Mouse (Mus musculus): ENCODE results near the gene Ptprn2. TPM values are rescaled to one million over a fixed set of nuclear protein-coding genes. Genes with fewer than 3 reads are reported as not detected.

Ptprn2 gene
- total and polyA plus RNA-seq, 2 experiments from 2014 or later, result 18.4 to 101 TPM

DNA sequence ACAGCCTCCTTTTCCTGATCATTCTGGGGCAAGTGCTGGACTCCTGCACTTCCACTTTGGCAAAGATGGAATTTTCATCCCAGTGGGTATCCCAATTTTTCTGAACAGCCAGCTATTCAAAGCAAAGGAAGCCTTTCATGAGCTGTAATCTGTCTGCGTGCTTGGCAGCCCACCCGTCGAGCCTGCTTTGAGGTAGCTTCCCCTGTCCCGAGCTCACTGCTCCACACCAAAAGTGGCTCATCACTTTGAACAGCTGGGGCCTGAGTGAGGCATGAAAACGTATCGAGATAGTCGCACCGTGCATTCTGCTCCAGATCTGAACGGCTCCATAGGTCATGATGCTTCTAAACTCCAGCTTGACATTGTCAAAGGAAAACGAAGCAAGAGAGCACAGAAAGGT lies 503.6 kb downstream of the Ptprn2 start:
- Histone ChIP-seq H3K4me3 (ENCODE audit: low read length) (no peak overlapping the region), H3K4me1 (ENCODE audit: insufficient read depth, low read length) (no peaks in the 10 kb centered on the region), H3K27ac (no peak overlapping the region), H3K36me3 (ENCODE audit: insufficient read depth, low read length) (no peaks in the 10 kb centered on the region), H3K9me3 (ENCODE audit: low read length) (no peaks in the 10 kb centered on the region), H3K4me2 (ENCODE audit: low read depth, low read length) (no peak overlapping the region), H3K9ac (replicated peaks; ENCODE audit: low read length) (no peak overlapping the region), H3K27me3 (ENCODE audit: insufficient read depth, low read length) (no peaks in the 10 kb centered on the region)
- DNase-seq (ENCODE audit: low spot score) (no peak), ATAC-seq (no peak)
- 22% methylated on average over 10 of the region's 10 CpGs for whole genome bisulfite sequencing
- no peak for TF ChIP-seq CTCF (IDR thresholded peaks at IDR 0.05; ENCODE audit: low read depth)

DNA sequence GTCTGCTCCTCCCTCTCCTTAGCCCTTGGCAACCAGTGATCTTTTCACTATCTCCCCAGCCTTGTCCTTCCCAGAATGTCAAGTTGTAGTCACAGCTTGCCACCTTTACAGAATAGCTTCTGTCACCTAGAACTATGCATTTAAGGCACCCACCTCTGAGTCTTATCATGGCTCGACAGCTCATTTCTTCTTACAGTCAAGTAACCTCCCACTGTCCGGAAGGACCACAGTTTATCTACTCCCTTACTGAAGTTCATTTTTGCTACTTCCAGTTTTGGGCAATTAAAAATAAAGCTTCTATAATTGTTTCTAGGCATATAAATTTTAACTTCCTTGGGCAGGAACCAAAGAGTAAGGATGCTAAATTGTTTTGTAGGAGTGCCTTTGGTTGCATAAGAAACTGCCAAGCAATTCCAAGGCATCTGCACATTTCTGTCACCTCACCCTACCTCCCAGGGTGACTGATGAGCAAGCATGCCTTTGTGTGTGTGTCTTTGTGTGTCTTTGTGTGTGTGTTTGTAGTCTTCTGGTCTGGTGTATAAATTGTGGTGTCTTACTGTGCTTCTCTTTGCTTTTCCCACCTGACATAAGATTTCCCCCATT lies 516.1 kb downstream of the Ptprn2 start:
- 80% methylated on average over 2 of the region's 2 CpGs for WGBS
- H3K4me2 ChIP-seq (ENCODE audit: low read depth, low read length), result no peak overlapping the region

GRCm38 (mm10) chr12:117016753-117017595 lies 531.5 kb downstream of the Ptprn2 start:
- Histone ChIP-seq H3K9ac (replicated peaks; ENCODE audit: low read length) (no peak overlapping the region), H3K9me3 (ENCODE audit: low read length) (no peaks in the 10 kb centered on the region), H3K4me1 (ENCODE audit: insufficient read depth, low read length) (peaks cover 5% of the 10 kb centered on the region; the same call in 1 of the 2 replicates), H3K36me3 (ENCODE audit: insufficient read depth, low read length) (no peaks in the 10 kb centered on the region), H3K4me3 (ENCODE audit: low read length) (no peak overlapping the region), H3K27me3 (ENCODE audit: insufficient read depth, low read length) (no peaks in the 10 kb centered on the region), H3K4me2 (ENCODE audit: low read depth, low read length) (no peak overlapping the region), H3K27ac (no peak overlapping the region)
- no peak for ATAC-seq
- no peak for DNase-seq (ENCODE audit: low spot score)
- TF ChIP-seq CTCF (IDR thresholded peaks at IDR 0.05; ENCODE audit: low read depth), result no peak
- 39% methylated on average over 15 of the region's 15 CpGs for WGBS

More for the DNA sequence above, 516.1 kb downstream of the Ptprn2 start:
- DNase-seq (ENCODE audit: low spot score) (no peak), ATAC-seq (no peak)
- Histone ChIP-seq H3K27me3 (ENCODE audit: insufficient read depth, low read length) (no peaks in the 10 kb centered on the region), H3K9ac (replicated peaks; ENCODE audit: low read length) (no peak overlapping the region), H3K9me3 (ENCODE audit: low read length) (no peaks in the 10 kb centered on the region; the same call in 1 of the 2 replicates), H3K4me3 (ENCODE audit: low read length) (no peak overlapping the region), H3K4me1 (ENCODE audit: insufficient read depth, low read length) (no peaks in the 10 kb centered on the region), H3K36me3 (ENCODE audit: insufficient read depth, low read length) (no peaks in the 10 kb centered on the region), H3K27ac (no peak overlapping the region)
- no peak for TF ChIP-seq CTCF (IDR thresholded peaks at IDR 0.05; ENCODE audit: low read depth)

DNA sequence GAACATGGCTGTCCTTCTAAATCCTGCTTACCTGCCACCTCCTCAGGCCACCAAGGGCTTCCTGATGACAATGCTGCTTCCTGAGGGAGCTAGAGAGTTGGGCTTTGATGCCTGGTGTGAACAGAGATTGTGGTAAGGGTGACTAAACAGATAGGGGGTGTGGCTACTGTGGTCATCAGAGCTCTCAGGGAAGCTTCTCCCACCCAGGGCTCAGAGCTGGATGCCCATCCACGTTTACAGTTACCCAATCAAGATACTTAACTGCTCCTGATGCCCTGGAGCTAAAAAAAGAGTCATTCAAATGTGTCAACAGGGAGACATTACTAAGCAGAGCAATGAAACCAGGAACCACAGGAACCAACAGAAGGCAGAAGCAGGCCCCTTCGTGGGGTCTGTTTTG lies 532.4 kb downstream of the Ptprn2 start:
- Histone ChIP-seq H3K27ac (no peak overlapping the region), H3K4me2 (ENCODE audit: low read depth, low read length) (no peak overlapping the region), H3K9ac (replicated peaks; ENCODE audit: low read length) (no peak overlapping the region), H3K4me3 (ENCODE audit: low read length) (no peak overlapping the region), H3K9me3 (ENCODE audit: low read length) (no peaks in the 10 kb centered on the region), H3K27me3 (ENCODE audit: insufficient read depth, low read length) (no peaks in the 10 kb centered on the region), H3K36me3 (ENCODE audit: insufficient read depth, low read length) (no peaks in the 10 kb centered on the region), H3K4me1 (ENCODE audit: insufficient read depth, low read length) (peaks cover 5% of the 10 kb centered on the region; the same call in 1 of the 2 replicates)
- 31% methylated on average over 2 of the region's 2 CpGs for WGBS
- no peak for ATAC-seq
- DNase-seq (ENCODE audit: low spot score), result no peak
- TF ChIP-seq CTCF (IDR thresholded peaks at IDR 0.05; ENCODE audit: low read depth), result no peak

DNA sequence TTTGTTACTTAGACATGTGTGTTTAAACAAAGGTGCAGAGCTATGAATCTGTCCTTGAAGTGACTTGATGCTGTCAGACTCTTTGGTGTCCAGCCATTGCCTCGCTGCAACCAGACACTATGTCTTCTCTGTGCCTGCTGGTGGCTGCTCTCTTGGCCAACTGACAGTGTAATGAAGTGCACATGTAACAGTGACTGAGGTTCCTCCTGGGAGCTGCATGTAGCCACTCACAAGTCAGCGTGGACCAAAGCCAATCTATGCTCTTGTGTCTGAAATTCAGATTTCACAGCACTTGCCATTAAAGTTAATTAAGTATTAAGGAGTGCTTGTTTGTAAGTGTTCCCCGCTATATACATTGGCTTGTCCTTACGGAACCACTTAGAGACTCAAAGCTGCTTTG lies 537.7 kb downstream of the Ptprn2 start:
- ATAC-seq (no peak), DNase-seq (ENCODE audit: low spot score) (peak; percentile 63)
- no peak for TF ChIP-seq CTCF (IDR thresholded peaks at IDR 0.05; ENCODE audit: low read depth)
- no peaks in the 10 kb centered on the region for H3K36me3 ChIP-seq (ENCODE audit: insufficient read depth, low read length)
- H3K4me2 ChIP-seq (ENCODE audit: low read depth, low read length), result no peak overlapping the region
- H3K9me3 ChIP-seq (ENCODE audit: low read length), result no peaks in the 10 kb centered on the region
- no peak overlapping the region for H3K27ac ChIP-seq
- peaks cover 18% of the 10 kb centered on the region for H3K4me1 ChIP-seq (ENCODE audit: insufficient read depth, low read length)
- WGBS, result 64% methylated on average over 4 of the region's 4 CpGs
- no peak overlapping the region for H3K9ac ChIP-seq (replicated peaks; ENCODE audit: low read length)
- H3K27me3 ChIP-seq (ENCODE audit: insufficient read depth, low read length), result no peaks in the 10 kb centered on the region
- H3K4me3 ChIP-seq (ENCODE audit: low read length), result no peak overlapping the region

DNA sequence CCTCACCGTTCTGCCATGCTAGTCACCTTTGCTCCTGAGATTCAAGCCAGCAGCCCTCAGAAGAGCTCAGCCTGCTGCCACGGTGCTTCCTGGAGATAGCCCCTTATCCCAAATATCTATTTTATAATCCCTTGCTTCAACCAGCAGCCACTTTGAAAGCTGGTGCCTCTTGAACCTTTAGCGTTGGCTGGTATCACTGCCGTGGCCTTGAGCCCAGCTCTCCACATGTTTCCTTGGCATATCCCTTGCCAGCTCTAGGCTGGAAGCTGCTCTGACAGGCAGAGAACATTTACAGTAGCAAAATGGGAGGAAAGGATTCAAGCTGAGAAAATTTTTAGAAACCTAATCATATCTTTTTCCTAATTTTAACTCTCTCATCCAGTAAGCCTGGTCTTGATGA lies 539.4 kb downstream of the Ptprn2 start:
- H3K4me2 ChIP-seq (ENCODE audit: low read depth, low read length), result no peak overlapping the region
- no peaks in the 10 kb centered on the region for H3K36me3 ChIP-seq (ENCODE audit: insufficient read depth, low read length)
- no peak overlapping the region for H3K27ac ChIP-seq
- H3K9me3 ChIP-seq (ENCODE audit: low read length), result no peaks in the 10 kb centered on the region
- ATAC-seq (no peak), DNase-seq (ENCODE audit: low spot score) (peak; percentile 83)
- H3K27me3 ChIP-seq (ENCODE audit: insufficient read depth, low read length), result no peaks in the 10 kb centered on the region
- H3K4me1 ChIP-seq (ENCODE audit: insufficient read depth, low read length), result peaks cover 21% of the 10 kb centered on the region
- no peak for TF ChIP-seq CTCF (IDR thresholded peaks at IDR 0.05; ENCODE audit: low read depth)
- WGBS, result 44% methylated on average over 4 of the region's 4 CpGs
- no peak overlapping the region for H3K9ac ChIP-seq (replicated peaks; ENCODE audit: low read length)
- H3K4me3 ChIP-seq (ENCODE audit: low read length), result no peak overlapping the region

GRCm38 (mm10) chr12:117025676-117026075 lies 540.2 kb downstream of the Ptprn2 start:
- Histone ChIP-seq H3K4me1 (ENCODE audit: insufficient read depth, low read length) (peaks cover 21% of the 10 kb centered on the region), H3K4me3 (ENCODE audit: low read length) (no peak overlapping the region), H3K27me3 (ENCODE audit: insufficient read depth, low read length) (no peaks in the 10 kb centered on the region), H3K4me2 (ENCODE audit: low read depth, low read length) (no peak overlapping the region), H3K27ac (no peak overlapping the region), H3K9ac (replicated peaks; ENCODE audit: low read length) (no peak overlapping the region), H3K9me3 (ENCODE audit: low read length) (no peaks in the 10 kb centered on the region), H3K36me3 (ENCODE audit: insufficient read depth, low read length) (no peaks in the 10 kb centered on the region)
- ATAC-seq (no peak), DNase-seq (ENCODE audit: low spot score) (no peak)
- no peak; the same call in 1 of the 2 replicates for TF ChIP-seq CTCF (IDR thresholded peaks at IDR 0.05; ENCODE audit: low read depth)
